Mouse (Mus musculus) lung, postnatal 4 days (tissue): ENCODE measurements at regions not wholly inside any gene's neighbourhood (a gene's known extent, or its start where the extent isn't known, plus 50 kb on each side); places are given as distances from the start of the nearest gene placed in this dataset.

ENCODE experiments used
- DNase-seq, 2 experiments: peaks; one replicate each; pipeline ENCODE4 v3.0.0; 2021

GRCm38 (mm10) chr13:60427755-60428385 is 173.9 kb upstream of the Dapk1 start:
- no peak for DNase-seq

- no peak for DNase-seq
These were observed 172.6 kb upstream of the Dapk1 start for GRCm38 (mm10) chr13:60429148-60429547.

GRCm38 (mm10) chr13:60431412-60431811 is 170.3 kb upstream of the Dapk1 start:
- no peak for DNase-seq

GRCm38 (mm10) chr13:60434221-60435210 is 167.2 kb upstream of the Dapk1 start:
- DNase-seq = no peak

- DNase-seq = no peak
These were observed 166.4 kb upstream of the Dapk1 start for GRCm38 (mm10) chr13:60435333-60435732.

- DNase-seq = no peak
These were observed 163.6 kb upstream of the Dapk1 start for GRCm38 (mm10) chr13:60438177-60438576.

GRCm38 (mm10) chr13:60440586-60440985 is 161.2 kb upstream of the Dapk1 start:
- no peak for DNase-seq

GRCm38 (mm10) chr13:60445164-60445563 is 156.6 kb upstream of the Dapk1 start:
- DNase-seq = no peak

GRCm38 (mm10) chr13:60446926-60447325 is 154.8 kb upstream of the Dapk1 start:
- no peak for DNase-seq

GRCm38 (mm10) chr13:60450721-60451506 is 150.8 kb upstream of the Dapk1 start:
- no peak for DNase-seq

- DNase-seq = no peak
These were observed 147.8 kb upstream of the Dapk1 start for GRCm38 (mm10) chr13:60453821-60454483.

GRCm38 (mm10) chr13:60455033-60455619 is 146.6 kb upstream of the Dapk1 start:
- peak; percentile 34 to 49 for DNase-seq

- DNase-seq = no peak
These were observed 145.7 kb upstream of the Dapk1 start for GRCm38 (mm10) chr13:60455863-60456551.

GRCm38 (mm10) chr13:60457277-60457676 is 144.5 kb upstream of the Dapk1 start:
- no peak for DNase-seq

- DNase-seq = no peak
These were observed 142.7 kb upstream of the Dapk1 start for GRCm38 (mm10) chr13:60459002-60459401.

- DNase-seq = no peak
These were observed 135.0 kb upstream of the Dapk1 start for GRCm38 (mm10) chr13:60466553-60467313.

GRCm38 (mm10) chr13:60467821-60468579 is 133.7 kb upstream of the Dapk1 start:
- DNase-seq = peak in 1 of 2 experiments; percentile 64

GRCm38 (mm10) chr13:60470426-60471398 is 131.0 kb upstream of the Dapk1 start:
- DNase-seq = no peak

- no peak for DNase-seq
These were observed 130.1 kb upstream of the Dapk1 start for GRCm38 (mm10) chr13:60471602-60472001.
